Mouse (Mus musculus) gastrocnemius, postnatal 25 days (tissue): ENCODE measurements around the gene Tecpr1. TPM values are rescaled to one million over a fixed set of nuclear protein-coding genes. Genes with fewer than 3 reads are reported as not detected.

Experiments
- DNase-seq: peaks from one replicate; pipeline ENCODE4 v3.0.0; 2022
- total RNA-seq, 2 experiments: library from RNA; stranded (reverse); gene quantifications; 1 replicate in 1 of 2; 2 replicates in 1 of 2; pipeline ENCODE4 v1.2.3; 2021

Gene Tecpr1
- total RNA-seq, 2 experiments from 2014 or later = 14.4 to 15.3 TPM

DNA sequence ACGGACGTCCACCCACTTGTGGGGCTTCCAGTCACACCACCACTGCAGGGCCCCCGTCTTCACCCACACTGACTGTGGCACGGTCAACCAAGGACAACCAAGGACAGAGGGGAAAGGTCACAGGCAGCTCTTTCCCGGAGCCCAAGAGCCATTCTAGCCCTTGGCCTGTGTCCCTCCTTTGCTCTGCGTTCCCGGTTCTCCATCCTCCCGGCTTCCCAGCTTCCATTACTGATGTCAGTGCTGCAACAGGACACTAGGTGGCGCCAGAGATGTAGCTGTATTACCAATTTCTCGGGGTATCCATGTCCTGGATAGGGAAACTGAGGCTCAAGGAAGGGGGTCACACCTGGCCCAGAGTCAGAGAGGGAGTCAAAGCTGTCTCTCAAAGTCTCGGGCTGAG is 15.9 kb downstream of the Tecpr1 start:
- no peak for DNase-seq

DNA sequence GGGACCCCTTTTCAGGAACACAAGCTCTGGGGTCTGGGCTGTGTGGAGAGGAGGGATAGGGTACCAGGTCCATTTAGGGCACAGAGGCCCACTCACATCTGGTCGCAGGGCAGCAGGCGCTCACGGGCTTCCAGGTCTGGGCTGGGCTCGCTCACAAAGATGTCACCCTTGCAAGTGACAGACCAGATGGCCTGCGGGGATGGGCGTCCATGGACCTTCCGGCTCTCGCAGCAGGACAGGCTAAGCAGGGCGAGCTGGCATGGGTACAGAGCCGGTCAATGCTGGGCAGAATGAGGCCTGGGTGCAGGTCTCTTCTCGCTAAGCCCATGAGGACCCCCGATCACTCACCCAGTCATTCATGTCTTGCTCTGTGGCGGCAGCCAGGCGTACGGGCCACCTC is 17.3 kb downstream of the Tecpr1 start:
- DNase-seq = no peak

DNA sequence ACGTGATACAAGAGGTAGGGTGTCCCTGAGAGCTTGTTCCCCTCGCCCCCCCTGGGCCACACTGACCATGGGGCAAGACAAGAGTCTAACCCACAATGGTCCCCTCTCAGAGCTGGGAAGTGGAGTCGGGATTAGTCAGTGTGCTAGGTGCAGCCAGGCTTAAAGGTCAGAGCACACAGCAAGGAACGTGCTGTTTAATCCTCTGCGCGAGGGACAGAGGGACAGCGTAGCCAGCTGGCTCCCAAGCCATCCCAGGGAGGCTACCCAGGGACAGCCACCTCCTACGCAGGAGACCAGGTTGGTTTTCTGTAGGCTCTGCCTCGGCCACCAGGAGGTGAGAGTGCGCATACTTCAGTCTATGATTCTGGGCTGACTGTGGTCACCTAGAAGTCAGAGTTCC is 18.5 kb downstream of the Tecpr1 start:
- DNase-seq = no peak

DNA sequence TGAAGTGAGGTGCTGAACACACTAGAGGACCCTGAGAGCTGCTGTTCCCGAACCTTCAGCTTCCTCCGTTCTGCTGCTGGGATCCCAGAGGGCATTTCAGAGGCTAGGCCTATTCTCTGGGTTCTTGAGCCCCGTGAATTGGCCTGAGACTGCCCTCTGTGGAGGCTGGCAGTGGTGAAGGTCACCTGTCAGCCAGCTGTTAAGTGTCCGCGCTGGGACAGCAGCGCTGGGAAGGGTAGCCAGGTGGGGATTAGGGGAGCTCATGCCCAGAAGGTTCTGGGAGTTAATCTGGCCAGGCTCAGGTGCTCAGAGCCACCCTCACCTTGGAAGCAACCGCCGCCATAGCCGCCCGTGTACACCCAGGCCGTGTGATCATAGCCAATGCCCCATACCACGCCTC is 19.1 kb downstream of the Tecpr1 start:
- no peak for DNase-seq

DNA sequence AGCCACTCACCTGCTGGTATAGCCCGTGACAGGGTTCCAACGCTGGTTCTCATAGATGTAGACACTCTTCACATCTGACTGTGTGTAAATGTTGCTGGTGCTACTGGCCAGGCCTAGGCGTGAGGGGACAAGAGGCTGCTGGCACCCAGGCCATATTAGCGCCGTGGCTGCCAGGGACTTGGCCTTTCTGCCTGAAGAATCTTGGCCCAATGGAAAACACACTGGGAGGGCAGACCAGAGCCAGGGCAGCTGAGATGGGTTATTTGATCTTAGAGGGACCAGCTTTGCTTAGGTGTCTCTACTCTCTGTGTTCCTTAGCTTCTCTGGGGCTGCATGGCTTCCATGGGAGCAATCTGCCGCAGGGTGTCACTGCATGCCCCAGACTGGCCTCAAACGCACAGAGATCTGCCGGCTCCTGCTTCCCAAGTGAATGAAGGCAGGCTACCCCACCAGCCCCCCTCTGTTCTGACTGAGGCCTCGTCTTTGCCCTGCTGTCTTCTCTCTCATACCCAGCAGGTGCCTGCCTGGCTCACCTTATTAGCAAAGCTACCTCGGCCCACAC is 19.9 kb downstream of the Tecpr1 start:
- peak; percentile 75 for DNase-seq

DNA sequence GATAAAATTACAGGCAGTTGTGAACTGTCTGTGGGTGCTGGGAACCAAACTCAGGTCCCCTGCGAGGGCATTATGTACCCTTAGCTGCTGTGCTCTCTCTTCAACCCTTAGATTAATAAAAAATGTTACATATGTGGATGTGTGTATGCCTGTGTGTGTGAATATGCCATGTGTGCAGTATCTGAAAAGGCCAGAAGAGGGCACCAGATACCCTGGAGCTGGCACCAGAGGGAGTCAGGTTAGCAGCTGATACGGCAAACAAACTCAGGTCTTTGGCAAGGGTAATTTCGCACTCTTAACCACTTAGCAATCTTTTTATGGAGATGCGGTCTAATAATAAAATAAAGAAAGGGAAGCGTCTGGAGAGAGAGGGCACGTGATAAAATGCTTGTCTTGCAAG is 21.0 kb downstream of the Tecpr1 start:
- no peak for DNase-seq

DNA sequence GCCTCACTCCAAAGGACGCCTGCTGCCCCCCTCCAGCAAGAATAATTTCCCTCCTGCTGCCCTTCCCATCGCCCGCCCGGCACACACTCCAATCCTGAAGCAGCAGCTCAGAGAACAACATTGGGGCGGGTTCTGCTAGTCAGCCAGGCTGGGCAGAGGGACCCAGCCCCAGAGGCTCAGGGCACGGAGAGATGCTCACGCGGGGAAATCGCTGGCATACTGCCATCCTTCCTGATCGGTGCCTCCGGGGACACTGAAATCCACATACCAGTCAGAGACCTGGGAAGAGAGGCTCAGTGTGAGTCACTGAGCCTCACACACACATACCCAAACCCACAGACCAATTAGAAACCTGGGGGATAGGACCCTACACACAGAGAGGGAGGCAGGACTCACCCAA is 22.8 kb downstream of the Tecpr1 start:
- no peak for DNase-seq

DNA sequence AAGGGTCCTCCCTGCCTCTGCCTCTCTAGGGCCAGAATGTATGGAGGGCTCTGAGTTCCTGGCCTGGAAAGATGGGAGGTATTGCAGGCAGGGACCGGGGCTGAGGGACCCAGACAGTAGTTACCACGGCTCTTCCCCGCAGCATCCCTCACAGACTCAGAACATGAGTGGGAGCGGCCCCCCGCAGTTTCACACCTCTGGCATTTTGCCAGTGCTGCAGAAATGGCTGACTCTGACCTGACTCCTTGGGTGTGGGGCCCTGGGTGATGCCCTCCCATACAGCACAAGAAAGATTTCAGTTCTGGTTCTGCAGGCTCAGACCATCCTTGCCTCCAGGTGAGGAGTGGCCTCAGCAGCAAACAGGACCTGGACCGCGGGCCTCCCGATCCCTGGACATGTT is 27.8 kb downstream of the Tecpr1 start:
- no peak for DNase-seq

DNA sequence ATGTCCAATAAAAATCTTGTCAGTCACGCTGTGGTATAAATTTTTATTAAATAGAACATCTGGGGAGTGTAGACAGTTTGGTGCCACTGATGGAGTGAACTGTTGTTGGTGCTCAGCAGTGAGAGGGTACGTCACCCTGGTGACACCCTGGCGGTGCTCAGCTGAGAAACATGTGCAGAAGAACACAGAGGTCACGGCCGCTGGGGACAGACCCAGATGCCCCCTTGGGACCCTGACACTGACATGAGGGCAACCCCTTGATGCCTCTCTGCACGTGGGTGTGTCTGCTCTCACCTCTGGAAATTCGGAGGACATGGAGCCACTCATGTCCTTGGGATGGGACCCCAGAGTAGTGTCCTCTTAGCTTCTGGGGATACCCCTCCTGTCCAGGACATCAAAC is 29.0 kb downstream of the Tecpr1 start:
- DNase-seq = no peak

DNA sequence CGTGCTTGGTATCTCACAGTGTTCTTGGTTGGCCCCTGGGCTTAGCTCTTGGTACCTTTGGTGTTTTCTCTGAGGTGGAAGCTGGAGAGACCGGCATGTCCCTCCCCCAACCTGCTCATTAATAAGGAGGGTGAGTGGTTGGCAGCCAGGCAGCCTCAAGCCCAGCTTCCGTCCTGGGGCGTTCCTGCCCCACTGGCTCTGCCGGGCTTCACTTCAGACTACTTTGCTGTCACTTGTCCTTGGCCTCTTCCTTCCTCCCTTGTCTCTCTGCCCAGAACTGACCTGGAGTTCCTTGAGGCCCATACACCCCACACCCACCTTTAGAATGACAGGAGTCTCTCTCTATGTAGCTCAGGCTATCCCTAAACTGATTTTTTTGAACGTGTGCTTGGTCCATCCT is 30.7 kb downstream of the Tecpr1 start:
- DNase-seq = no peak

DNA sequence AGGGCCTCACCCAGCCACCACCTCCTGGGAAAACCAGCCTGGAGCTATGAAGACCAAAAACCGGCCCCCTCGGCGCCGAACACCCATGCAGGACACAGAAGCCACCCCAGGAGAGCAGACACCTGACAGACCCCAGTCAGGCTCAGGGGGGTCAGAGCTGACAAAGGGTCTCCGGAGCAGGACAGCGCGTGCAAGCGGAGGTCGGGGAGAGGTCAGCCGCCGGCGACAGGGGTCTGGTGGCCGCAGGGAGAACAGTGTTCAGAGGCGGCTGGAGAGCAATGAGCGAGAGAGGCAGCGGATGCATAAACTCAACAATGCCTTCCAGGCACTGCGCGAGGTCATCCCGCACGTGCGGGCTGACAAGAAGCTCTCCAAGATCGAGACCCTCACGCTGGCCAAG is 32.4 kb downstream of the Tecpr1 start:
- DNase-seq = no peak

DNA sequence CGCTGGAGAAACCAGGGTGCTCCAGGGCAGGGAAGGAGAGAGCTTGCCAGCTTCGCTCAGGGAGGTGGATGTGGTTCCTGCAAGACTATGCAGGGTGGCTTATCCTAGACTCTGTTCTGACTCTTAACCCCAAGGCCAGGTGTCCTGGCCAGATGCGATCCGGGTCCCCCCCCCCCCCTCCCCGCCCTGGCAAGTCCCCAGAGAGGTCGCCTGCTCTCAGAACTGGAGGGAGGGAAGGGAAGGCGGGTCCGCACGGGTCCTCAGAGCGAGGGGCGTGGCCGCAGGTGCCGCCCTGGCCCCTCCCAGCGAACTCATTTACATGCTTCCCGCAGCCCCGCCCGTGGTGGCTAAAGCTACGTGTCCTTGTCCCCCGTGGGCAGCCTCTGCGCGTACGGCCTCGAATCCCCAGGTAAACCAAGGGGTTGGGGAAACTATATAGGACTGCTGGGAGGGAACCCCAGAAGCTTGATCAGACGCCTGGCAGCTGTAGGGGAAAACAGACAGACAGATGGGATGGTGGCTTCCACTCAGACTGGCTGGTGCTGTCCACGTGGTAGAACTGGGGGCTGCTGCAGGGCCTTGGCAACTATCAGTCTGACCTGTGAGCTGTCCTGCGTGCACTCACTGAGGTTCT is 33.3 kb downstream of the Tecpr1 start, which contains the start of gene Bhlha15:
Gene Bhlha15 (plus strand): TSS at position 337 of the 634 bp plus-strand sequence.
- DNase-seq = peak; percentile 36

DNA sequence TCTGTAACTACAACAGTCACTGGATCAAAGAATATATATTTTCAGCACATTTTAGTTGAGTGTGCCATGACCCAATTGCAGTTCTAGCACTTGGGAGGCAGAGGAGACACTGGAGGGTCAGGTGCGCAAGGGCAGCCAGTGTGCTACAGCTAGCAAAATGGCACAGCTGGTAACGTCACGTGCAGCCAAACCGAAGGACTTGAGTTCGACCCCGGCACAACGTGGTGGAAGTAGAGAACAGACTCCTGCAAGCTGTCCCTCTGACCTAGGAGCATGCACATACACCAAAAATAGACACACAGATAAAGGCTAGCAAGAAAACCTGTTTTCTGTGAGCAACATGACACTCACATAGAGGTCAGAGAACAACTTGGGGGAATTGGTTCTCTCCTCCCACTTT is 34.1 kb downstream of the Tecpr1 start:
- no peak for DNase-seq

DNA sequence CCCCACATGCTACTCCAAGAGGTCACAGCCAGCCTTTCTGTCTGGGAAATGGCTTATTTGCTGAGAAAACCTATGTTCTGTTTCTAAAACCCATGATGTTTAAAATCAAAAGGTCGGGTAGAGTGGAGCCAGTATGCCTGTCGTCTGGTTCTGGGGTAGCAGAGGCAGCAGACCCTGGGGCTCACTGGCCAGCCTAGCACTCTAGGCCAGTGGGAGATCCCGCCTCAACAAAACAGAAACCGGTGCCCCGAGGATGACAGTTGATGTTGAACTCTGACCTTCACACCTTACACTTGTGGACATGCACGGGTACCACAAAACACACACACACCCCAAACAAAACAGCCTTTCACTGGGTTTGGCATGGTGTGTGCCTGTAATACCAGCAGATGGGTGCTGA is 35.0 kb downstream of the Tecpr1 start:
- no peak for DNase-seq

DNA sequence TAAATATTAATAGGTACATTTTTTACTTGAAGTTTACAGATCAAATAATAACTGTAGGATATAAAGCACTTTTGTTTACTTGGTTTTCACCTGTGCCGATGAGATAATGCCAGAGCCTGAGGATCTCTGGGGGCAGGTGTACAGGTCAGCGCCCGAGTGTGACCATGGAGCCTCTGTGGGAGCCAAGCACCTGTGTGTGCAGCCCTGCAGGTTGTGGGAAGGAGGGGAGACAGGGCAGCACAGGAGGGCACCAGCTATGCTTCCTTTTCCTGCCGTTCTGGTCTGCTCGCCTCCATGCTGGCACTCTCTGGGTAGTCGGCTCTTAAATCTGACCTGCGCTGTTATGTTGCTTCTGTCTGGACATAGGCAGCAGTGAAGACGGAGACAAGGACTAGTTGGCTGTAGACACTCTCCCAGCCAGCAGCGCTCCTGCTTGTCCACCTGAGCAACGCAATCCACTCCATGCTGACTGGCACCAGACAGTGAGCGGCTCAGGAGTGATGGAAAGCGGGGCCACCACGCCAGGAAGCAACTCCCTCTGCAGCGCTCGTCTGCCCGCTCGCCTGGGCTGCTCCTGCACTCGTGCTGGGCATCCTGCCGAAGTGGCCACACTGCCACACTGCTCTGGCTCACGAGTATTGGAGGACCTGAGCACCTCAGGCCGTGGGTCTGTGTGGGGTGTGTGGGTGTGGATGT is 38.9 kb downstream of the Tecpr1 start:
- DNase-seq = no peak

DNA sequence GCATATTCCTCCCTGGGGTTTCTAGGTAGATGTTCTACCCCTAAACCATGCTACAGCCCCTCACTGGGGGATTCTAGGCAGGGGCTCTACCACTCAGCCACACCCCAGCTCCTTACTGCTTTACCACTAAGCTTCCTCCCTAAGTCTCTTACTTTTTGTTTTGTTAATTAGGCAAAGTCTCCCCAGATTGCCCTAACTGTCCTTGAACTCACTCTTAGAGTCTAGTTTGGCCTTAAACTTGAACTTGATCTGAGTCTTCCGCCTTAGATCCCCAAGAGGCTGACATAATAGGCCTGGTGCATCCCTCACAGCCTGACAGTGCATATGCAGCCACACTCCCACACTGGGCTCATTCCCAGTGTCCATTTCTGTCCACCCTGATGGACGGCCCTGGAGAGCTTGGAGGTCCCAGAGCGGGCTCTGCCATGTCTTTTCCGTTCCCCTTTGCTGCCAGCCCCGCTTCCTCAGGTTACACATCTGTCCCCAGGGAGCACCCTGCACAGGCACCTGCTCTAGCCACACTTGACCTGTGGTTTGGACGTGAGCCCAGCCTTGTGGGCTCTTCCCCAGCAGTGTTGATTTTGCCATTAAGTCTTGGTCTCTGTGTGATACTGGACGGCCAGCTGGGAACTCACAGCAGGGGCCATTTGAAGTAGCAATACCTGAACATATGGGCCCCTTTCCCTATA is 39.6 kb downstream of the Tecpr1 start:
- DNase-seq = peak; percentile 78

DNA sequence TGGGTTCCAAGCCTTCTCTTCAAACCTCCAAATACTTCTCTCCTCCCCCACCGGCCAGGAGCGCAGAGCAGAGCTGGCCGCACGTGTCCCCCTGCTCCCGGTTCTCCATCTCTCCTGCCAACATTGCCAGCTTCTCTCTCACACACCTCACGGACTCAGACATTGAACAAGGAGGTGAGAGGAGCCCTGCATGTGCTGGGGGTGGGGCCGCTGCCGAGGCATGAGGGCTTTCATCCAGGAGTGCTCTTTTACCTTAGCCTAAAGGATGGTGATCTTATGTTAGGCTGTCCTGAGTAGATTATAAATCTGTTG is 40.2 kb downstream of the Tecpr1 start:
- no peak for DNase-seq

DNA sequence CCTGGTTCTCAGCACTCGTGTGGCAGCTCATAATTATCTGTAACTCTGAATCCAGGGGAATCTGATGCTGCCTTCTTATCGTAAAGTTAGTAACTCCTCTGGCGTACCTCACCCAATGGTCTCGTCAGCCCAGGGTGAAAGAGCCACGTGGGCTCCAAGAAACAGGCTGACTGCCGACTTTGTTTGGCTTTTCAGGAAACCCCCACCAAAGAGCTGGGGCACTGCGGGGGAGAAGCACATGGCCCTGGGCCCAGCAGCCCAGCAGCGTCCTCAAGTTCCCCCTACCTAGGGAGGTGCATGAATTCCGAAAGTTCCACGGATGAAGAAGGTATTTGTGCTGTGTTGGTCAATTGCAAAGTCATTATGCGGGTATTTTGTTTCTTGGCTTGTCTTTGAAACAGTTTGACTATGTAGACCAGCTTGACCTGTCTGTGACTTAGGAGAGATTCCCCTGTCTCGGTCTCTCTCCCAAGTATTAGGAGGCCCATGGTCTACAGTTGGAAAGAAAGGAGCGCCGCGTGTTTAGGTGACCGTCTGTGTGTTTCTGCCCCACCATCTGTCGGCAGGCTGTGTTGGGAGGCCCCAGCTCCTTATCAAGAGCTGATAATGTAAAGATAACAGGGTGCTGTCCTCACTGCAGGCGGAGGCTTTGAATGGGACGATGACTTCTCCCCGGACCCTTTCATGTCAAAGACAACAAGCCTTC is 40.7 kb downstream of the Tecpr1 start:
- DNase-seq = no peak

DNA sequence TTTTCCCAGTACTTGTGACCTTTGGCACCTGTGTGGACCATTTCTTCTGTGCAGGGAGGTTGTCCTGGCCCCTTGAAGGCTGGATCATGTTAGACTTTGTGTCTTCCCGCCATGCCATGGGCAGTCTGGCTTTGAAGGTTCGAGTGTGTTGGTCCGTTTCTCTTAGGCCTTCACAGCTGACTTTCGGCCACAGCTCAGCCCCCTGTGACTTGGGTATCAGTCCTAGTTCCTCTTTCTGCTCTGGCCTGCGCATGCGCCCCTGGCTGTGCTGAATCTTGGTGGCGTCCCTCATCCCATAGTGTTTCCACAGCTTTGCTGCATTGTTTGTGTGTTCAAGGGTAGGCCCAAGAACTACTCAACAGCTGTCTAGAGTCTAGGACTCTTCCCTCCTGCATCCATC is 42.2 kb downstream of the Tecpr1 start:
- no peak for DNase-seq

DNA sequence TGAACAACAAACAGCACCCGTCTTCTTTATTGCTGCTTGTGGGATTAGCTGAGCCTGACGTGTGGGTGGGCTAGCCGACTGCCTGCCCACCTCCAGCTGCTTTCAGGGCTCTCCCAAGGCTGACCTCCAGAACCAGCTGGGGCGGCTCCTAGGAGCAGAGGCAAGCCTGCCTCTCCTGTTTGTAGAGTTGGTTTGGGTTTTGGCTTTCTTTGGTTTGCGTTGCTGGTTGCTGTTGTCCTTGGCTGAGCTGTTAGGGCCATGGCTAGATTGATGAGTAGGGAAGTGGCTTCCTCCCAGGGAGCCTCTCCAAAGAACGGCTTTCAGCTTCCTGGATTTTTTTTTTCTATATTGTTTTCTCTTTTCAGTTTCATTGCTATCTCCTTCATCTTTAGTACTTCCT is 45.2 kb downstream of the Tecpr1 start:
- DNase-seq = no peak

DNA sequence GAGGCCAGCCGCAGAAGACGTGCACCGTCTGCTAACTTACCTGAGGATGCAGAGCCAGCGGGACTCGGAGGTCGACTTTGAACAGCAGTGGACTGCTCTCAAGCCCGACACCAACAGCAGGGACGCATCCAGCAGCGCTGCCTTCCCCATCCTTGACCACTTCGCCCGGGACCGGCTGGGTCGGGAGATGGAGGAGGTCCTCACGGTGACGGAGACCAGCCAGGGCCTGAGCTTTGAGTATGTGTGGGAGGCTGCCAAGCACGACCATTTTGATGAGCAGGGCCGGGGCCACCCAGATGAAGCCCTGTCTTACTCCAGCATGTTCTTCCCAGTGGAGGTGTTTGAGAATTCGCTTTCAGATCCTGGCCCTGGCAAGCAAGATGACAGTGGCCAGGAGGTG is 49.8 kb downstream of the Tecpr1 start:
- no peak for DNase-seq

DNA sequence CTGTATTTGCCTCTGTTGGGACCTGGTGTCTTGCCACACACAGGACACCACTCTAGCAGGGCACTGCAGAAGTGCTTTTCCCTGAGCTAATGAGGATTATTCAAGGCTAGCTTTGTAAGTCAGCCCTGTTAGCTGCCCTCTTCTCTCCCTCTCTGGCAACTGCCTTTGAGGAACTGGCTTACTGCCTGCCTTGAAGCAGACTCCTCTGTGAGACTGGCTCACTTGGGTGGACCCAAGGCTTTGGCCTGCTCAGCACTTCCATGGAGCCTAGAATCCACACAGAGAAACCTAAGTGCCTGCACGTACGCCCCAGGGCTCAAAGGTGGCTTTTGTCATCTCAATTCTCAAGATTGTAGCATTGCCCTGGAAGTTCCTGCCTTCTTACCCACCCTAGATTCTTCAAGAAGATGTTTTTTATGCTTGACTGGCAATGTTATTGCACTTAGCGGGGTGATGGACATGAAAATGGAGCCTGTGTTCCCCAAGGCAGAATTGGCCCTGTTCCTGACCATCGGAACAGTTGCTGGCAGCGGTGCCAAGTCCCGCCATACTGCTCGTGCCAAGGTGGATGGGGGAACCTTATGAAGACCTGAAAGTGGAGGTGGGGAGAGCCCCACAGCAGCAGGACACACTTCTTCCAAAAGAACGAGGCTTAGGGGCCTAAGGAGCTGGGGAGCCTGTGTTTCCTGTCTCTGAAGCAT is 54.0 kb downstream of the Tecpr1 start:
- no peak for DNase-seq
